8 mouse cellular contexts compared by ENCODE assay signal in the genomic region with DNA sequence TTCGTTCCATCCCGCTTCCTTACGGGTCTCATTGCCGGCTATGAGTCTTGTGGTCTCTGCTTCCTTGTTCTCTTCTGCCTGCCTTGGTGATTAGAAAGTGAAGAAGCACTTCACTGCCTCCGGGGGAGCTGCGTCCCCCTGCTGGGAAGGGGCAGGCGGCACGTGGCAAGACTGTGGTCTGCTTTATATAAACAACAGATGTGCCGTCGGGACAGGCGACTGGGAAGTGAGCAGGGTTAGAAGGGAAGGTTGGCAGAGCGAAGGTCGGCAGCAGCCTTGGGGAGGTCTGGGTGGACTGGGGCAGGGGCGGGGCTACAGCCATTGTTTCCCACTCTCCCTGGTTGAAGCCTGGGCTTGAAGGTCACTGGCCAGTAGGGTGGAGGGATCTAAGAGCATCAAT. TPM values are rescaled to one million over a fixed set of nuclear protein-coding genes. Genes with fewer than 3 reads are reported as not detected.
DNase-seq lines count a peak whose midpoint lies in the region; ATAC-seq and TF ChIP-seq lines count a peak whose summit lies in the region.

No protein-coding gene starts in this region.

- peak; percentile 88 for TF ChIP-seq EP300 in ES-Bruce4 (IDR thresholded peaks at IDR 0.05; ENCODE audit: insufficient read depth, low read depth, low read length)
- no peak for TF ChIP-seq EP300 in liver, embryonic 14.5 days (IDR thresholded peaks at IDR 0.05; ENCODE audit: low read depth)

- ATAC-seq in frontal cortex, adult (ENCODE audit: low TSS enrichment): no peak
- no peak for ATAC-seq in hindbrain, embryonic 16.5 days
- no peak for ATAC-seq in liver, embryonic 14.5 days (ENCODE audit: insufficient read depth)

- no peaks in the 10 kb centered on the region for H3K9me3 ChIP-seq in ES-Bruce4 (replicated peaks; ENCODE audit: control insufficient read depth, insufficient read depth, low read length, poor library complexity, severe bottlenecking)
- no peaks in the 10 kb centered on the region for H3K9me3 ChIP-seq in embryonic facial prominence, embryonic 10.5 days
- no peaks in the 10 kb centered on the region for H3K9me3 ChIP-seq in hindbrain, embryonic 16.5 days (ENCODE audit: control insufficient read depth, low read length)
- H3K9me3 ChIP-seq in liver, embryonic 14.5 days (ENCODE audit: control insufficient read depth, low read length): no peaks in the 10 kb centered on the region

- no peak for TF ChIP-seq CTCF in ES-Bruce4 (IDR thresholded peaks at IDR 0.05; ENCODE audit: low read depth, low read length)
- TF ChIP-seq CTCF in liver, embryonic 14.5 days (IDR thresholded peaks at IDR 0.05; ENCODE audit: low read depth): peak; percentile 34

- no peaks in the 10 kb centered on the region for H3K27me3 ChIP-seq in ES-Bruce4 (ENCODE audit: control insufficient read depth, insufficient read depth, low read length, poor library complexity, severe bottlenecking)
- H3K27me3 ChIP-seq in embryonic facial prominence, embryonic 10.5 days (replicated peaks; ENCODE audit: low read depth, poor library complexity, severe bottlenecking): peaks cover 96% of the 10 kb centered on the region
- H3K27me3 ChIP-seq in hindbrain, embryonic 16.5 days (replicated peaks; ENCODE audit: control insufficient read depth, insufficient read depth, low read length): no peaks in the 10 kb centered on the region; the same call in 1 of the 2 replicates
- peaks cover 31% of the 10 kb centered on the region for H3K27me3 ChIP-seq in liver, embryonic 14.5 days (ENCODE audit: control insufficient read depth, insufficient read depth, low read length)

- H3K4me2 ChIP-seq in hindbrain, embryonic 16.5 days (ENCODE audit: low read length): peak overlapping the region; percentile 87
- peak overlapping the region; percentile 43 for H3K4me2 ChIP-seq in liver, embryonic 14.5 days (ENCODE audit: low read depth)

- WGBS in embryonic facial prominence, embryonic 10.5 days: under 1% methylated on average over 14 of the region's 14 CpGs
- WGBS in hindbrain, embryonic 16.5 days: under 1% methylated on average over 14 of the region's 14 CpGs
- under 1% methylated on average over 14 of the region's 14 CpGs for WGBS in liver, embryonic 14.5 days (ENCODE audit: insufficient replicate concordance)

- no peak overlapping the region for H3K9ac ChIP-seq in ES-Bruce4 (ENCODE audit: low read depth, poor library complexity, severe bottlenecking)
- H3K9ac ChIP-seq in hindbrain, embryonic 16.5 days (ENCODE audit: low read depth, low read length): peak overlapping the region; percentile 76
- no peak overlapping the region for H3K9ac ChIP-seq in liver, embryonic 14.5 days (replicated peaks)

- H3K27ac ChIP-seq in ES-Bruce4 (ENCODE audit: insufficient read depth, low read length): no peak overlapping the region
- peak overlapping the region; percentile 66 for H3K27ac ChIP-seq in embryonic facial prominence, embryonic 10.5 days (replicated peaks)
- H3K27ac ChIP-seq in hindbrain, embryonic 16.5 days (ENCODE audit: low read depth, low read length): no peak overlapping the region
- H3K27ac ChIP-seq in liver, embryonic 14.5 days: no peak overlapping the region

- no peak for TF ChIP-seq POLR2A in ES-Bruce4 (IDR thresholded peaks at IDR 0.05; ENCODE audit: insufficient read depth, low read length)

- peak; percentile 24 to 26 for DNase-seq in frontal cortex, postnatal 36 days (ENCODE audit: low spot score in 2 of 2)
- peak; percentile 84 for DNase-seq in embryonic facial prominence, embryonic 10.5 days (ENCODE audit: low spot score)
- DNase-seq in liver, embryonic 14.5 days (ENCODE audit: low read depth in 3 of 3, low spot score in 3 of 3): no peak
- peak; percentile 81 for DNase-seq in retina, postnatal 1 day
- no peak for DNase-seq in spleen, postnatal 10 days (ENCODE audit: low spot score in 2 of 2)

- peaks cover 6% of the 10 kb centered on the region for H3K4me1 ChIP-seq in ES-Bruce4 (ENCODE audit: control insufficient read depth, insufficient read depth, low read length)
- H3K4me1 ChIP-seq in embryonic facial prominence, embryonic 10.5 days: peaks cover 43% of the 10 kb centered on the region
- peaks cover 28% of the 10 kb centered on the region for H3K4me1 ChIP-seq in hindbrain, embryonic 16.5 days (ENCODE audit: control insufficient read depth, insufficient read depth, low read depth, low read length)
- H3K4me1 ChIP-seq in liver, embryonic 14.5 days (replicated peaks; ENCODE audit: control insufficient read depth in 2 of 2, insufficient read depth in 2 of 2, low read length in 1 of 2): no peaks in the 10 kb centered on the region

- peak overlapping the region; percentile 40 for H3K4me3 ChIP-seq in ES-Bruce4 (ENCODE audit: low read depth, low read length)
- H3K4me3 ChIP-seq in embryonic facial prominence, embryonic 10.5 days: peak overlapping the region; percentile 74
- peak overlapping the region; percentile 69 for H3K4me3 ChIP-seq in hindbrain, embryonic 16.5 days (ENCODE audit: low read length)
- peak overlapping the region in 1 of 2 experiments; percentile 21; a peak in 1 of 4 replicates for H3K4me3 ChIP-seq in liver, embryonic 14.5 days (ENCODE audit: insufficient read depth in 1 of 2, low read depth in 2 of 2, low read length in 2 of 2)

- no peaks in the 10 kb centered on the region for H3K36me3 ChIP-seq in ES-Bruce4 (ENCODE audit: control insufficient read depth, insufficient read depth, low read length, poor library complexity, severe bottlenecking)
- H3K36me3 ChIP-seq in embryonic facial prominence, embryonic 10.5 days (replicated peaks): peaks cover 12% of the 10 kb centered on the region
- no peaks in the 10 kb centered on the region for H3K36me3 ChIP-seq in hindbrain, embryonic 16.5 days (ENCODE audit: control insufficient read depth, insufficient read depth, low read length)
- no peaks in the 10 kb centered on the region; the same call in 1 of the 2 replicates for H3K36me3 ChIP-seq in liver, embryonic 14.5 days (replicated peaks; ENCODE audit: control insufficient read depth, insufficient read depth, low read depth)

RNA-seq across cellular contexts. Expression of a gene that starts 1.6 kb away (rescaled TPM):
- polyA plus RNA-seq in ES-Bruce4 (2011; ENCODE audit: insufficient read depth, insufficient read length, low read depth, missing spikeins): 0.66 and 0.81 TPM in 2 replicates
- 0.59 and 0.62 TPM in 2 replicates for polyA plus RNA-seq in embryonic facial prominence, embryonic 10.5 days (2016; fragmentation: Nextera tagmentation; extraction: Ambion mirVana)
- 4.2 and 4.5 TPM in 2 replicates for polyA plus RNA-seq in hindbrain, embryonic 16.5 days (2015; fragmentation: Nextera tagmentation; extraction: Ambion mirVana)
- polyA plus RNA-seq in liver, embryonic 14.5 days (2012; rRNA removed): 0.12 and 0.19 TPM in 2 replicates
- 0.06 and 0.18 TPM in 2 replicates for polyA plus RNA-seq in liver, embryonic 14.5 days (2014; fragmentation: Nextera tagmentation; extraction: Ambion mirVana)

RNA-seq across cellular contexts. Expression of a gene that starts 1.6 kb away (rescaled TPM):
- polyA plus RNA-seq in ES-Bruce4 (2011; ENCODE audit: insufficient read depth, insufficient read length, low read depth, missing spikeins): 3.2 and 4.7 TPM in 2 replicates
- 1.6 and 2.4 TPM in 2 replicates for polyA plus RNA-seq in embryonic facial prominence, embryonic 10.5 days (2016; fragmentation: Nextera tagmentation; extraction: Ambion mirVana)
- 18.5 and 21.6 TPM in 2 replicates for polyA plus RNA-seq in hindbrain, embryonic 16.5 days (2015; fragmentation: Nextera tagmentation; extraction: Ambion mirVana)
- 0.68 and 1.2 TPM in 2 replicates for polyA plus RNA-seq in liver, embryonic 14.5 days (2012; rRNA removed)
- 0.27 and 0.47 TPM in 2 replicates for polyA plus RNA-seq in liver, embryonic 14.5 days (2014; fragmentation: Nextera tagmentation; extraction: Ambion mirVana)

RNA-seq across cellular contexts. Expression of a gene that starts 35.7 kb away (rescaled TPM):
- 53.6 and 59.9 TPM in 2 replicates for polyA plus RNA-seq in ES-Bruce4 (2011; ENCODE audit: insufficient read depth, insufficient read length, low read depth, missing spikeins)
- polyA plus RNA-seq in embryonic facial prominence, embryonic 10.5 days (2016; fragmentation: Nextera tagmentation; extraction: Ambion mirVana): 160 and 177 TPM in 2 replicates
- 155 and 174 TPM in 2 replicates for polyA plus RNA-seq in hindbrain, embryonic 16.5 days (2015; fragmentation: Nextera tagmentation; extraction: Ambion mirVana)
- polyA plus RNA-seq in liver, embryonic 14.5 days (2012; rRNA removed): 25.2 and 34.7 TPM in 2 replicates
- 36.1 and 41.9 TPM in 2 replicates for polyA plus RNA-seq in liver, embryonic 14.5 days (2014; fragmentation: Nextera tagmentation; extraction: Ambion mirVana)

RNA-seq across cellular contexts. Expression of a gene that starts 52.7 kb away (rescaled TPM):
- 112 and 122 TPM in 2 replicates for polyA plus RNA-seq in ES-Bruce4 (2011; ENCODE audit: insufficient read depth, insufficient read length, low read depth, missing spikeins)
- polyA plus RNA-seq in embryonic facial prominence, embryonic 10.5 days (2016; fragmentation: Nextera tagmentation; extraction: Ambion mirVana): 273 and 284 TPM in 2 replicates
- polyA plus RNA-seq in hindbrain, embryonic 16.5 days (2015; fragmentation: Nextera tagmentation; extraction: Ambion mirVana): 232 and 238 TPM in 2 replicates
- polyA plus RNA-seq in liver, embryonic 14.5 days (2012; rRNA removed): 83.1 and 91.7 TPM in 2 replicates
- 135 and 141 TPM in 2 replicates for polyA plus RNA-seq in liver, embryonic 14.5 days (2014; fragmentation: Nextera tagmentation; extraction: Ambion mirVana)

Comparison
In these comparisons a context has a peak if more than half of its experiments do, and no peak if none do; other contexts are left out.
1. DNase-seq: peak in frontal cortex, postnatal 36 days (2 of 2), embryonic facial prominence, embryonic 10.5 days (single experiment) and retina, postnatal 1 day (single experiment); none in liver, embryonic 14.5 days (0 of 3) and spleen, postnatal 10 days (0 of 2).